Mouse (Mus musculus) G1E-ER4 (cell line): ENCODE results near the gene Lmntd2. TPM values are rescaled to one million over a fixed set of nuclear protein-coding genes. Genes with fewer than 3 reads are reported as not detected.

Experiments
- GATA1 ChIP-seq: IDR thresholded peaks from one replicate; pipeline ENCODE4 v1.8.0; 2012; ENCODE audit warnings: low read length, inconsistent platforms
- polyA plus RNA-seq: library from polyadenylated mRNA; stranded (reverse); fragments of >175 nt; gene quantifications from 2 replicates; pipeline ENCODE4 v1.2.3, GENCODE M21; 2012

Gene Lmntd2
- polyA plus RNA-seq, 1 experiment: 0.10 TPM

DNA sequence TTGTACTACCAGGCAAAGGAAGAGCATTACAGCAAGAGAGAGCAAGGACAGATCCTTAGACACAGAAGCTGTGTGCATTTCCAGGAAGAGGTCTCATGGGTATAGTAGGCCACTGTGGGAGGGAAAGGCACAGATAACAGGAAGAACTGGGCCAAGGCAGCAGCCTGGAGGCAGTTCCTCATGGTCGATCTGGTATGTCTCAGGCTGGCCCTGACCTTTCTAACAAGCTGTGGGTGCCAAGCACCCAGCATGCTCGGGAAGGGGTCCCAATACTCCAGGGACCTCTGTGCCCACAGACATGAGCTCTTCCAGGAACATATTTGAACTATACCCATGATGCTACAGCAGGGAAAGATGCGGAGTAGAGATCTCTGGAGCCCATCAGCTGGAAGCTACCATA, 9.3 kb downstream of the Lmntd2 start:
- TF ChIP-seq GATA1: no peak

DNA sequence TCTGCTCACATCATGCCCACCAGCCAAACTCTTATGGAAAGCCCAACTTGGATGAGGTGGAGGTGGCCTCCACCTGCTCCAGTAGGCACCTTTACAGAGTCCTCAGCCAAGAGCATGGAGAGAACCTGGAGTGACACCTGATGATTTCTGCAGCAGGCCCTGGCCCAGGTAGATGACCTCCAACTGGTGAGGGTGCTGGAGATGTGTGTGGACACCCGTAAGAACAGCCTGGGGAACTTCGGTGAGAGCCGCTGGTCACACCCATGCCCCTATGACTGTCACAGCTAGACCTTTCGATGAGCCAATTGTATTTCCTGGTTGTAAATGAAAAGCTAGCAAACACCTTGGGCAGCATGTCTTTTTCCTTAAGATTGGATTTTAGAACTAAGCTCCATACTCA, 15.8 kb downstream of the Lmntd2 start:
- TF ChIP-seq GATA1: no peak

DNA sequence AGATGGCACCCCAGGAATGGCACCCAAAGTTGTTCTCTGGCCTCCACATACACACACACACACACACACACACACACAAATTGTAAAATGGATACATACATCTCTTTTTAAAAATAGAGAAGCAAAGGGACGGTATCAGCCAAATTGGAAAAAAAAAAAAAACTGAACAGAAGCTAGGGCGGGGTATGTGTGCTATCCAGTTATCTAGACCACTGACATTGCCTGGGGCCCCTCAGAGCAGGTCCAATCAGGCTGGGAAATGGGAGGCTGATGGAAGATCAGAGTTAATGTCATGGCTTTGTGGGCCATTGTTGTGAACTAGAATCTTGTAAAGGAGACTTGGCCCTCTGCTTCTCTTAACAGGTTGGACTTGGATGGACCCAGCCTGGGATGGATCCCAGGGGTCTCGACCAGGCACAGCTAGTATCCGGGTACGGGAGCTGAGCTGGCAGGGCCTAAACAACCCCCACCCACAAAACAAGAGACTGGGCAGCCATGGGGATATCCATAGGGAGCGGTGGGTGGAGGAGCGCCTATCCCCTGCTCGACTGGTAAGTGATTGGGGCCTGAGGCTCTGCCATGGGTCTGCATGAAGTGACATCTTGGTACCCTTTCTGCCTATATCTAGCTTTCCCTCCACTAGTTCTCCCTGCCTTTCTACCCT, 17.1 kb downstream of the Lmntd2 start:
- TF ChIP-seq GATA1: no peak

DNA sequence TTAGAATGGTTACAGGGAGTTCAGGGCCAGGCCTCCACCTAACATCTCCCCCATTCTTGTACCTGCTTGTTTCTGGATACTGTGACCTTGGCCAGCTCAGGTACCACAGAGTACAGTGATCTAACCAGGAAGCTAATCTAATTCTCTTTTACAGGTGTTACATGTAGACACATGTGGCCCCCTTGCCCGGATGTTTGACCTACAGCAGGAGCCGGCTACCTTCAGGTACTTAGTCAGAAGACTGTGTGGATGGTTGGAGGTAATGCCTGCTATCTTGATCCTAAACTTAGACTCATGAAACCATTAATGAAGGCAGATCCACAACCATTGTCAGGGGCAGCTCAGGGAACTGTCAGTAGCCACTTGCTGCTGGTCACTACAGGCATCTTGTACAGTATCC, 18.1 kb downstream of the Lmntd2 start:
- TF ChIP-seq GATA1: no peak

DNA sequence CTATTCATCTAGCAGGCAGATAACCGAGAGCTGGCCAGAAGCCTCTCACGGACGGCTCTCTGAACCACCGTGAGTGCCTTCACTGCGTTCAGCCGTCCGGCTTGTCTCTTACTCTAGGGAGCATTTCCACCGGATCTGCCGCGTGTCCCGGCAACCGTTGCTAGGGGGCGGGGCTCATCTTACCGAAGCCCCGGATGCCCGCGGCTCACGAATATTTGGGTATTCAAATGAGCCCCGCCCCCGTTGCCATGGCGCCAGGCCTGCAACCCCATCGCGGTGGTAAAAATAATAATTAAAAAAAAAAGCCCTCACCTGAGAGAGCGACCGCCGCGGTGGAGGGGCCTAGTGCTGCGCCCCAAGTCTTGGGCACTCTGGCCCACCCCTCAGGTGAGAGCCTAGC, 19.1 kb downstream of the Lmntd2 start:
- TF ChIP-seq GATA1: no peak

DNA sequence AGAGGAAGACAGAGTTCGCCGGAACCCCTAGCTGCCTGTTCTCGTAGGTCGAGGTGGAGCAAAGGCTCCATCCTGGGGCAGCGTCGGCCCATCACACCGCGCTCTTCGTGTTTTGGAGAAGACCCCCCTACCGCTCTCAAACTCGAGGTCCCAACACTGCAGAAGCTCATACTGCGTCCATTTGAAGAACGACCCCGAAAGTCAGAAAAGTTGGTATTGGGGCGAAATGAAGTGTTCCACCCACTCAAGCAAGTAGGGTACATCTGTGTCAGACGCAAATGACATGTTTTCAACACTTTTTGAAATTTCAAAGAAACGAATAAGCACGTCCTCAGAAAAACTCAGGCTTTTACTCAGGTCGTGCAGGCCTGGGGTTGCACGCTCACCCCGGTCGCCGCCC, 19.5 kb downstream of the Lmntd2 start:
- TF ChIP-seq GATA1: no peak

DNA sequence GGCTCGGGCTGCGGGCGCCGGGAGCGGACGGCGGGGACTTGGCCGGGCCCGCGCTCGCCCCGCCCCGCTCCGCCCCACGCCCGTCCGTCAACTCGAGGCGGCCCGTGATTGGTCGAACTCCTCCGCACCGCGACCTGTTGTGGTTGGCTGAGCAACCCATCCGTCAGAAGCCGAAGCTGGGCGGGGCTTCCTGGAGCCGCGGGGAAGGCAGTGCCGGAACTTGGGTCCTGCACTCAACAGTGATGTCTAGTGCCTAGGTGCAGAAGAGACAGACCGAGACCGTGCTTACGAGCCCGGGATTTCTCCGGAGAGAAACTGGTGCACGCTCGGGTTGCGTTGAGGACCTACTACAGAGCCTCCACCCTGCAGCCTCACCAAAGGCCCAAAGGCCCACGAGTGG, 19.9 kb downstream of the Lmntd2 start, which contains the start of the genes Hras and Lrrc56:
Gene Hras, minus strand, starts transcription at position 58 of the 400 bp plus-strand sequence.
Gene Lrrc56, plus strand, starts transcription at position 210 of the 400 bp plus-strand sequence.
- TF ChIP-seq GATA1: no peak

DNA sequence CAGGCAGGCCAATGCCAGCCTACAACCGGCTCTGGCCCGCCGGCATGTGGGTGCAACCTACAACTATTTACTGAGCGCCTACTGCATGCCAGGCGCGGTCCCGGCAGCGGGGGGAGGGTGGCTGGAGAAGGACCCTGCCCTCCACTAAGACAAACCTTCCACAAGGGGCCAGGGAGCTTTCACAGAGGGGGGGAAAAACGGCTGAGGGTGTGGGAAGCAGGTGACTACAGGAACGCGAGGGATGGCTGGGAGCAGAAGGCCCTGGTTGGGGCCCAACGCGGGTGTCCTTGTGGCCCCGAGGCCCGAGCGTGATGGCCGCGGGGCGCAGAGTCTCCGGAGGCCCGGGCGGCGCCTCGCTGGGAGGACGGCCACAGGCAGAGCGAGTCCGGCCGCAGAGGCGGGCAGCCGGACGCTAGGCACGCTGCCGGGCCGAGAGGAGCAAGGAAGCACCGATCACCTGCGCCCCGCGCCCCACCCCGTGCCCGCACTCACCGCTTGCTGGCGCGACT, 20.5 kb downstream of the Lmntd2 start:
- no peak for TF ChIP-seq GATA1

DNA sequence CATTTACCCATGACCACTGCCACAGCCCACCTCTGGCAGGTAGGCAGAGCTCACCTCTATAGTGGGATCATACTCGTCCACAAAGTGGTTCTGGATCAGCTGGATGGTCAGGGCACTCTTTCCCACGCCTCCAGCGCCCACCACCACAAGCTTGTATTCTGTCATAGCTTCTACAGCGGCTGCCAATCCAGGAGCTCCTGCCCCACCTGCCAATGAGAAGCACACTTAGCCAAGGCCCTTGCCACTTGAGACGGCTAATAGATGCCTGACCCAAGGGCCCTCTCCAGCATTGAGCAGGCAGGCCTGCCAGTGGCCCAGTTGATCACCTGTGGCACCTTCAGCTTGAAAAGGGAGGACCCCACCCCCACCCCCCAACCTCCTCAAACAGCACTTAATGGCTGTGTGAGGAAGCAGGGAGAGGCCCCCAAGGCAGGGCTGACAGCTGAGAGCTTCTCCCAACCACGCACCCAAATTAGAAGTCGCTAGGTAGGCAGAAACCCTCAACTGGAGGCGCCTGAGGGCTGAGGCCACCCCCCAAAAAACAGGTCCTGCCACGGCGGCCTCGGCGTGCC, 21.0 kb downstream of the Lmntd2 start:
- TF ChIP-seq GATA1: no peak

DNA sequence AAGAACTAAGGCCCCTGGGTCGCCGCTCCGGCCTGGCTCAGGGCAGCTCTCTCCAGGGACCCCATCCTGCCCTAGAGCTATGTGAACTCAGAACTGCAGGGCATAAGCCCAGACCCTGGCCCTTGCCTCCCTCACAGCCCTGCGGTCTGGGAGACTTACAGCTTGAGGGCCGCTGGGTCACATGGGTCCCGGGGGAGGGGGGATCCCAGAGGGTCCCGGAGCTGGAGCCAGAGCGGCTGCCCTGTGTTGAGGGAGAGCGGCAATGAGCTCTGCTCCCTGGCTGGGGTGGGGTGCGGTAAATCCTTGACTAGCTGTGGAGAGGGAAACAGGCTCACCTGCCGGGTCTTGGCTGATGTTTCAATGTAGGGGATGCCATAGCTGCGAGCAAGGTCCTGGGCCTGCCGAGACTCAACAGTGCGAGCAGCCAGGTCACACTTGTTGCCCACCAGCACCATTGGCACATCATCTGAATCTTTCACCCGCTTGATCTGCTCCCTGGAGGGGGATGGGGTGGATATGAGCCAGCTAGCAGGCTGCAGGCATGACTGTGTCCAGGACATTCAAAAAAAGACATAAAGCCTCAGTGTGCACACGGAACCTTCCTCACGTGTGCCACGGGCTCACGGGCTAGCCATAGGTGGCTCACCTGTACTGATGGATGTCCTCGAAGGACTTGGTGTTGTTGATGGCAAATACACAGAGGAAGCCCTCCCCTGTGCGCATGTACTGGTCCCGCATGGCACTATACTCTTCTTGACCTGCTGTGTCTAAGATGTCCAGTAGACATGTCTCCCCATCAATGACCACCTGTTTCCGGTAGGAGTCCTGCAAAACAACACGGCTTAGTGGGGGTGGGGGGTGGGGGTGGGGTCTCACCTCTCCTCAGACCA, 21.8 kb downstream of the Lmntd2 start:
- TF ChIP-seq GATA1: no peak

DNA sequence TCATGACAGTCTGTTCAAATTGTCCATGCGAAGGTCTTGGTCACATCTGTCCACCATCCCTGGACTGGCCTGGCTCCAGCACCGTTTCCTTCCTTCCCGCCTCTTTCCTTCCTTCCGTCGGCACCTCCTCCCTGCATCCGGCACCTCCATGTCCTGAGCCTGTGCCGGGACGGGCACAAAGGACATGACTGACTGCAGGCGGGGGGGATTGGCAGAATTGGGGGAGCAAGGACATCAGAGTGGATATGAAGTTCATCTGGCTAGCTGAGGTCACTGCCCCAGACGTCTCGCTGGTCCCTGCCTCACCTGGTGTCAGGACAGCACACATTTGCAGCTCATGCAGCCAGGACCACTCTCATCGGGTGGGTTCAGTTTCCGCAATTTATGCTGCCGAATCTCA, 22.8 kb downstream of the Lmntd2 start:
- TF ChIP-seq GATA1: no peak

DNA sequence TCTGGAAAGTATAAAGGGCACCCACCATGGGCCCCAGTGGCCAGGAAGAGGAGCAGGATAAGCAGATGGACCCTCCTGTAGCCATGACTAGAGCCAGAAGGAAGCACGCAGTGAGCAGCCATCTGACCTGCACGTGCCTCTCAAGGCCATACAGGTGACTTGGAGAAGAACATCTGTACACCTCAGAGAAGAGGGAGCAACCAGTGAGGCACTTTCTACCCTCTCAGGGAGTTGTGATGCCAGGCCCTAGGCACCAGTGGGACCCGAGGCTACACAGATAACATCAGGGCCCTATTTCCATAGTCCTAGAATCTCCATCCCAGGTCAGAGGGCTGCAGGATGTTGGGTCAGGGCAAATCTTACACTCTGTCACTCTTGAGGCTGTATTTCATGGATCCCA, 23.7 kb downstream of the Lmntd2 start:
- no peak for TF ChIP-seq GATA1

DNA sequence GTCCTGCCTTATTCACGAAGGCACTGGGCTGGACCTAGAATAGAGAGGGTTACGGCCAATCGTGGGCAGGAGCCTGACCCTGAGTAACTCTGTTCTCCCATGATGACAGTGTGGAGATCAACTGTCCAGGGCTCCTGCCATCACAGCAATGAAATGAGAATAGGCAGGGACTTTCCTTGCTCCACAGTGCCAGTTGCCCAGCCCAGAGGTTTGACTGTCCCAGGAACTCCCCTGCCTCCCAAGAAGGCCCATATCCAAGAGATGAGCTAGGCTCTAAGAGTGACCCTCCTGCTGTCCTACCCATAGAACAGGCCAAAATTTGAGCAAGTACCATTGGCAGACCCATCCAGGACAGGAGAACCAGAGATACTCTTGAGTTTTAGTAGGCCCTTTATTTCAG, 25.1 kb downstream of the Lmntd2 start:
- no peak for TF ChIP-seq GATA1

DNA sequence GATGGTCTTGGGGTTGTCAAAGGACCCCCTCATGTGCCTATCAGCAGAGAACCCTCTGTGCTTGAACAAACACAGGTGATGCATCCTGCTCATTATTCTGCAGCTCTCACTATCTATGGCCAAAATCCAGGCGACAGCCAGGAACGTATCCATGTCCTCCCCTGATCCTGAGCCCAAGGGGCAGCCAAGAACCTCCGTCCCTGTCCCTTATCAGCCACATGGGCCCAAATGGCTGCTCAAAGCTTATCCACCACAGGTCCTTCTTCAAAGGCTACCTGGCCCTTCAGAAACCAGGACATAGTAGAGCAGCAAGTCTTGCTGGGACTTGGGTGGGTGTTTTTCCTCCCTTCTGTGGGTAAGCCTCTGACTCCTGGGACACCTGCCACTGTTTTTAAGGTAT, 25.7 kb downstream of the Lmntd2 start:
- no peak for TF ChIP-seq GATA1

DNA sequence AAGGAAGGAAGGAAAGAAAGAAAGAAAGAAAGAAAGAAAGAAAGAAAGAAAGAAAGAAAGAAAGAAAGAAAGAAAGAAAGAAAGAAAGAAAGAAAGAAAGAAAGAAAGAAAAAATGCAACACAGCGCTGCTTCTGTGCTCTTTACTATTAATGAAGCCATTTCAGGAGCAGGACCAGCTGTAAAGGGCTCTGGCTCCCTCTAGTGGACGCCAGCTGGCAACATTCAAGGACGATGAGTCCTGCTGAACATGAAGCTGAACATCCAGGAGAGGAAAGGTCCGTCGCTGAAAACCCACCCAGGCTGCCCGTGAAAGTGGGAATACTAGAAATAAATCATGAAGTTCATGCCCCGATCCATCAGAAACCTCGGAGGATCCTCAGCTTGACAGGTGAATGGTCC, 37.7 kb downstream of the Lmntd2 start:
- no peak for TF ChIP-seq GATA1

DNA sequence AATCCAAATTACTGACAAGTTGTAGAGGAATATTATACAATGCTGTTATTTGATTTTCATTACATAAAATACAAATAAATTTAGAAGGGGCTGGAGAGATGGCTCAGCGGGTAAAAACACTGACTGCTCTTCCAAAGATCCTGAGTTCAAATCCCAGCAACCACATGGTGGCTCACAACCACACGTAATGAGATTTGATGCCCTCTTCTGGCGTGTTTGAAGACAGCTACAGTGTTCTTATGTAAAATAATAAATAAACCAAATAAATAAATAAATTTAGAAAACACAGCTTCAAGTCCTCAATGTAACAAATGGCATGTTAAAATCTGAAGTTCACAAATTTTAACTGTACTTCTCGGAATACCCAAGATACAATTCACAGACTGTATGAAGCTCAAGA, 38.8 kb downstream of the Lmntd2 start:
- TF ChIP-seq GATA1: no peak
